Mouse (Mus musculus) right cerebral cortex, adult 18-20 months (tissue): Measurements from ENCODE around the gene Ubqln3.

Source experiments
- DNase-seq: peaks from one replicate; pipeline ENCODE4 v3.0.0; 2022; ENCODE audit warnings: mixed read lengths

The Ubqln3 gene

GRCm38 (mm10) chr7:104143179-104143578, at the start of gene Ubqln3:
Ubqln3 (minus strand) TSS chr7:104143279.
- DNase-seq, result no peak

GRCm38 (mm10) chr7:104191275-104191674, 48.2 kb upstream of the Ubqln3 start:
- no peak for DNase-seq

GRCm38 (mm10) chr7:104183292-104183691, 40.2 kb upstream of the Ubqln3 start, which contains the start of gene Olfr648:
Olfr648 (minus strand) TSS chr7:104183392.
- no peak for DNase-seq

- DNase-seq, result no peak
Measured at GRCm38 (mm10) chr7:104179074-104179473, 36.0 kb upstream of the Ubqln3 start.

- DNase-seq, result no peak
Measured at GRCm38 (mm10) chr7:104178422-104179054, 35.5 kb upstream of the Ubqln3 start.

GRCm38 (mm10) chr7:104175085-104175484, 32.0 kb upstream of the Ubqln3 start:
- no peak for DNase-seq

- no peak for DNase-seq
Measured at GRCm38 (mm10) chr7:104169634-104170204, 26.6 kb upstream of the Ubqln3 start.

- no peak for DNase-seq
Measured at GRCm38 (mm10) chr7:104167105-104167504, 24.0 kb upstream of the Ubqln3 start.

- DNase-seq, result no peak
Measured at GRCm38 (mm10) chr7:104150456-104150855, 7.4 kb upstream of the Ubqln3 start, which contains the start of gene Ubqlnl. Ubqlnl (minus strand) TSS chr7:104150556.

GRCm38 (mm10) chr7:104137305-104137704, 5.8 kb downstream of the Ubqln3 start, which contains the start of gene Olfr643:
Olfr643 (minus strand) TSS chr7:104137405.
- no peak for DNase-seq

GRCm38 (mm10) chr7:104129726-104130125, 13.4 kb downstream of the Ubqln3 start, which contains the start of gene Ubqln5:
Ubqln5 (minus strand) TSS chr7:104129826.
- no peak for DNase-seq

- DNase-seq, result no peak
Measured at GRCm38 (mm10) chr7:104104757-104104972, 38.4 kb downstream of the Ubqln3 start, which contains the start of gene Olfr646. Olfr646 (plus strand) TSS chr7:104104873.

- DNase-seq, result no peak
Measured at GRCm38 (mm10) chr7:104103913-104104756, 38.9 kb downstream of the Ubqln3 start.
